Mouse (Mus musculus) urinary bladder, postnatal 10 days (tissue): ENCODE data around the gene Atg4d.
"Not testable (repeated sequence)": the region's sequence is repeated elsewhere in the genome, so short reads cannot be mapped to it uniquely, and the experiment has no call there.

Experiments
- DNase-seq: peaks from one replicate; pipeline ENCODE4 v3.0.0; 2022; ENCODE audit warnings: low spot score

Gene Atg4d

DNA sequence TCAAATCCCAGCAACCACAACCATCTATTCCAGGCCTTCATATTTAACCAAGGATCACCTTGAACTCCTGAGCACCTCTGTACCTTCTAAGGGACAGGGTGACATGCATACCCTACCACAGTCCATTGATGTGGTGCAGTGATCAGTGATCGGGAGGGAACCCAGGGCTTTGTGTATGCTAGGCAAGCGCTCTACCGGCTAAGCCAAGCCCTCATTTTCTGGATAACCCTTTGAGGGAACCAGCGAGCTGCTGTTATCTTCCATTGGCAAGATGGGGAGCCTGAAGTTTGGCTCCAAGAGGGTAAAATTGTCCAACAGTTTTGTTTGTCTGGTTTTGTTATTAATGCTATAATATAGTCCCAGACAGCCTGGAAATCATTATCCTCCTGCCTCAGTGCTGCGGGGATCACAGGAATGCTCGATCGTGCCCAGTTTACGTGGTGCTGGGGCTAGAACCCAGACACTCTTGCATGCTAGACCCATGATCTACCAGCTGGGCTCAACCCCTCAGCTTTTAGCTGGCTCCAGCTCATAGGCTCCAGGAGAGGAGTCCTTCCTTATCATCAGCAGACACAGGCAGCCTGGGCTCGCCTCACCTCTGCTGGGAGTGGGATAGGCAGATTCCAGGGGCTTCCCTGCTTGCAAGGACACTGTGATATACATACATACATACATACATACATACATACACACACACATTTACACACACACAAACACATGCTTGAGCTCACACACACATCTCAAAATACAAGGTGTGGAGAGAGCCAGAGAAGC, 49.5 kb downstream of the Atg4d start:
- no peak for DNase-seq

DNA sequence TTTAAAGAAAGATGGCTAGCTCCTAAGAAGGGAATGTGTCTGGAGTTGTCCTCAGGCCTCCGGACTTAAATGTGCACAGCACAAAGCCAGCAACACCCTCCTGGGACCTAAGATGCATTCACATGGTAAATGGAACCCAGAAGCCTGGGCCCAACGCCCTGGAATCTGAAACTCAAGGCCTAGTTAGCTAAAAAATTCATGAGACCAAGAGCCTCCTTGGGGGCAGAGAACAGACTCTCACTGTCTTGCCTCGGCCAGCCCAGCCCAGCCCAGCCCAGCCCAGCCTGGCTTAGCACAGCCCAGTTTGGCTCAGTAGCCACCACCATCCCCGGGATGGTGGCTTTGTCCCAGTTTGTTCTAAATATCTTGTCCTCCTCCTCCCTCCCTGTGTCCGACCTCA, 50.3 kb downstream of the Atg4d start:
- no peak for DNase-seq

DNA sequence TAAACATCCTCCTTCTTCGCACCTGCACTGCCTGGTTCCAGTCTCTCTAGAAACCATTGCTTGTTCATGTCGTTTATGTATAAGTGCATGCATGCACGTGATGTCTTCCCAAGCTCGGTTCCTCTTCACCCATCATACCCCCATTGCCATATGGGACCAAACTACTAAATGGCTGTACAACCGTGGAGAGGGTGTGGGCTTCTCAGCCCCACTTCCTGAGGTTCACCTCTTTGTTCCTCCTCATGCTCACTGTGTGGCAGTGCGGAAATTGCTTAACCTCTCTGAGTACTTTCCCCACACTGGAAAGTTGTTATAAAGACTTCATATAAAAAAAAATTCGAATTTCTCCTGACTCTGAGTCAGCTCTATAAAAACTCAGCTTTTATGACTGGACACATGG, 51.6 kb downstream of the Atg4d start:
- no peak for DNase-seq

- DNase-seq, result no peak
Observed at GRCm38 (mm10) chr9:21318792-21319191, 53.7 kb downstream of the Atg4d start.

DNA sequence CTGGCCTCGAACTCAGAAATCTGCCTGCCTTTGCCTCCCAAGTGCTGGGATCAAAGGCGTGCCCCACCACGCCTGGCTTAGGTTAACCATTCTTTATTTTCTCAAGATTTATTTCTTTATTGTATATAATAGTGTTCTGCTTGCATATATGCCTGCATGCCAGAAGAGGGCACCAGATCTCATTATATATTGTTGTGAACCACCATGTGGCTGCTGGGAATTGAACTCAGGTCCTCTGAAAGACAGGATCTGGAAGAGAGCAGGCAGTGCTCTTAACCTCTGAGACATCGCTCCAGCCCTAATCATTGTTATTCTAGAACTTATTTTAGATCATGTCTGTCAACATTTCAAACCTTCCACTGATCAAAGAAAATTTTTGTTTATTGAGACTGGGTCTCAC, 54.4 kb downstream of the Atg4d start:
- no peak for DNase-seq

GRCm38 (mm10) chr9:21320280-21320618, 55.2 kb downstream of the Atg4d start:
- no peak for DNase-seq

- DNase-seq, result peak; percentile 31
Observed at GRCm38 (mm10) chr9:21320619-21321512, 55.8 kb downstream of the Atg4d start, which contains the start of gene Slc44a2. Gene Slc44a2, plus strand, starts transcription at chr9:21320698.

GRCm38 (mm10) chr9:21321513-21321835, 56.4 kb downstream of the Atg4d start:
- DNase-seq, result no peak

- DNase-seq, result no peak
Observed at GRCm38 (mm10) chr9:21322211-21322916, 57.3 kb downstream of the Atg4d start.

DNA sequence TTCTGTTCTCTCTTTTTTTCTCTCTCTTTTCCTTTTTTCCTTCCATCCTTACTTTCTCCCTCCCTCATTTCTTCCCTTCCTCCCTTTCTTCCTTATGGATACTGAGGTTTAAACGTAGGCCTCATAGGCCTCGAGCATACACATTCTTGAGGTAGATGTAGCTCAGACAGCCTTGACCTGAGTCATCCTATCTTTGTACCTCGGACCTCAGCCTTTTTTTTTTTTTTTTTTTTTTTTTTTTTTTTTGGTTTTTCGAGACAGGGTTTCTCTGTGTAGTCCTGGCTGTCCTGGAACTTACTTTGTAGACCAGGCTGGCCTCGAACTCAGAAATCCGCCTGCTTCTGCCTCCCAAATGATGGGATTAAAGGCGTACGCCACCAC, 57.8 kb downstream of the Atg4d start:
- not testable (repeated sequence) for DNase-seq

DNA sequence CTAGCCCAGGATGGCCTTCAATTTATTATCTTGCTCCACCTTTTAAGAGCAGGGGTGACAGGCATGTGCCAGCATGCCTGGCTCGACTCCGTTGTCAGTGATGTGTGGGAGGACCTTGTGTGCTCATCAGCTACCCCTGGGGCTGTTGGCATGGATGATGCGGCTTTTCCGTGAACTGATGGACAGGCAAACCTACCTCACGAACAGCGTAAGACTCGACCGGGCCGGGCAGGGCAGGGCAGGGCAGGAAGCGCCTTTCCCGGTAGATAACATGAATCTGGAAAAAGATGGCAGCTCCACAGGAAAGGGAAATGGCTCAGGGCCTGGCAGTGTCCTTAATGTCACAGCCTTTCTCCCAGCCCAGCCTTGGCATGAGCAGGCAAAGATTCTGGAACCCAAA, 59.2 kb downstream of the Atg4d start:
- DNase-seq, result no peak
